Mouse (Mus musculus) megakaryocyte, embryonic 14.5 days (primary cell): ENCODE measurements around the gene Slain1.

Experiments
- FLI1 ChIP-seq: IDR thresholded peaks from 2 replicates; pipeline ENCODE4 v1.6.1; 2012; ENCODE audit warnings: low read length, inconsistent platforms, mixed read lengths
- GATA1 ChIP-seq: IDR thresholded peaks from 3 replicates; pipeline ENCODE4 v1.6.1; 2012; ENCODE audit warnings: mixed read lengths, low read length, inconsistent platforms, borderline replicate concordance

- TF ChIP-seq GATA1, result no peak
- TF ChIP-seq FLI1, result no peak
These were observed 16.4 kb downstream of the Slain1 start for GRCm38 (mm10) chr14:103666347-103666954.
